Mouse (Mus musculus): ENCODE results near the gene Dbn1. TPM values are rescaled to one million over a fixed set of nuclear protein-coding genes. Genes with fewer than 3 reads are reported as not detected.

Dbn1 gene
- polyA plus RNA-seq, 1 experiment from 2014 or later, result 558 TPM

GRCm38 (mm10) chr13:55473961-55474360, 13.9 kb downstream of the Dbn1 start:
- H3K27ac ChIP-seq (replicated peaks), result peak overlapping the region; percentile 57
- H3K4me1 ChIP-seq, result peaks cover 80% of the 10 kb centered on the region
- 65% methylated on average over 11 of the region's 11 CpGs for WGBS
- H3K4me3 ChIP-seq, result no peak overlapping the region
- H3K36me3 ChIP-seq, result peaks cover 53% of the 10 kb centered on the region
- no peaks in the 10 kb centered on the region for H3K9me3 ChIP-seq
- H3K27me3 ChIP-seq, result no peaks in the 10 kb centered on the region
- no peak overlapping the region for H3K9ac ChIP-seq (replicated peaks)
- ATAC-seq (ENCODE audit: low FRiP score, low read depth), result no peak
- H3K4me2 ChIP-seq (replicated peaks), result no peak overlapping the region

DNA sequence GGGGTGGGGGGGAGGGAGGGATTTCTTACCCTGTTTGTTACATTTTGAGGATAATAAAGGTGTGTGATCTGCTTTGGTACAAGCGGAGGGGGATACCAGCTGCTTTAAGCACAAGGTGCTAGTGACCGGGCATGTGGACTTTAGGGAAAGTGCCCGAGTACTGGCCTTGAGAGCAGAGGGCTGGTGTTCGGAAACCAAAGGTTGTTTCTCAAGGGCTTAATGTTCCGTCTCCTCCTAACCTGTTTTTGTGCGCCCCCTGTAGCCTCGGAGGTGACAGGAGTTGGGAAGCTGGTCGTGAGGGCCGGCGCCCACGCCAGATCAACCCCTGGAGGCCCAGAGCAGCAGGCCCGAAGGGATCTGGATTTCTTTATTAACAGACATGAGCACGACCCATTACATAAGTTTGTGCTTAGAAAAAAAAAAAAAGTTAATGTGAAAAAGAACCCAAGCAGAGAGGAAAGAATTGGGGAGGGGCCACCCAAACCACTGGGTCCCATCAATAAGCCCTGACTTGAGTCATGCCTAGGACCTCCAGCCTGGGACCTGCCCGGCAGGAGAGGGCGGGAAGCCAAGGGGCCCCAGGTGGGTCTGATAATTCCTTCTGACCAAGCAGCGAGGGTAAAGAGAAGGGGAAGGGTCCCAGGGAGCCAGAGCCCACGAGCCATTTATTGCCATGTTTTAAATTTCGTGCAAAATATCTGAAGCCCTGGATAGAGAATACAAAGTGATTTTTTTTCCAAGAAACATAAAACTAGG, 14.7 kb downstream of the Dbn1 start:
- no peaks in the 10 kb centered on the region for H3K9me3 ChIP-seq
- 16% methylated on average over 18 of the region's 18 CpGs for WGBS
- peak overlapping the region; percentile 57 for H3K4me3 ChIP-seq
- ATAC-seq (ENCODE audit: low FRiP score, low read depth), result no peak
- H3K36me3 ChIP-seq, result peaks cover 48% of the 10 kb centered on the region
- H3K27me3 ChIP-seq, result no peaks in the 10 kb centered on the region
- H3K27ac ChIP-seq (replicated peaks), result peak overlapping the region; percentile 91
- peak overlapping the region; percentile 90 for H3K4me2 ChIP-seq (replicated peaks)
- H3K4me1 ChIP-seq, result peaks cover 87% of the 10 kb centered on the region
- peak overlapping the region; percentile 86 for H3K9ac ChIP-seq (replicated peaks)

DNA sequence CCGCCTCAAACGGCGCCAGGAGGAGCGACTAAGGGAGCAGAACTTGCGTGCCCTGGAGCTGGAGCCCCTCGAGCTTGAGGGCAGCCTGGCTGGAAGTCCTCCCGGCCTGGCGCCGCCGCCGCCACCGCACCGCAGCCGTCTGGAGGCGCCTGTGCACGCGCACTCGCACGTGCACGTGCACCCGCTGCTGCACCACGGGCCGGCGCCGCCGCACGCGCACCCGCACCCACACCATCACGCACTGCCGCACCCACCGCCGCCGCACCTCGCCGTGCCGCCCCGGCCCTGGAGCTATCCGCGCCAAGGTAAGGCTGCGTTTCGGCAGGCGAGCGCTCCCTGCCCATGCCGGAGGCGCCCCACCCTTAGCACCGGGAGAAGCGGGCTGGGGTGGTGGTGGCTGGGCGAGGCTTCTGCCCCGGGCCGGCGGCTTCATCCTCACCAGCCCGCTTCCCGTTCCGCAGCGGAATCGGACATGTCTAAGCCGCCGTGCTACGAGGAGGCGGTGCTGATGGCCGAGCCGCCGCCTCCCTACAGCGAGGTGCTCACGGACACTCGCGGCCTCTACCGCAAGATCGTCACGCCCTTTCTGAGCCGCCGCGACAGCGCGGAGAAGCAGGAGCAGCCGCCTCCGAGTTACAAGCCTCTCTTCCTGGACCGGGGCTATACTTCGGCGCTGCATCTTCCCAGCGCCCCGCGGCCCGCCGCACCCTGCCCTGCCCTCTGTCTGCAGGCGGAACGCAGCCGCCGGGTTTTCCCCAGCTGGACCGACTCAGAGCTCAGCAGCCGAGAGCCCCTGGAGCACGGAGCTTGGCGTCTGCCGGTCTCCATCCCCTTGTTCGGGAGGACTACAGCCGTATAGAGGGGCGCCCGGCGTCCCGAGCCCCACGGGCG, 15.5 kb downstream of the Dbn1 start:
- Histone ChIP-seq H3K36me3 (peaks cover 40% of the 10 kb centered on the region), H3K9me3 (no peaks in the 10 kb centered on the region), H3K4me1 (peaks cover 92% of the 10 kb centered on the region), H3K4me3 (peak overlapping the region; percentile 57), H3K9ac (replicated peaks) (peak overlapping the region; percentile 86), H3K4me2 (replicated peaks) (peak overlapping the region; percentile 90), H3K27me3 (0 out of 2 replicates have a peak, but pooled peaks cover 2% of the 10 kb centered on the region), H3K27ac (replicated peaks) (peak overlapping the region; percentile 91)
- peak; percentile 42 for ATAC-seq (ENCODE audit: low FRiP score, low read depth)
- under 1% methylated on average over 96 of the region's 103 CpGs for WGBS

- Histone ChIP-seq H3K27me3 (0 out of 2 replicates have a peak, but pooled peaks cover 2% of the 10 kb centered on the region), H3K9ac (replicated peaks) (peak overlapping the region; percentile 86), H3K9me3 (no peaks in the 10 kb centered on the region), H3K4me1 (peaks cover 89% of the 10 kb centered on the region), H3K27ac (replicated peaks) (peak overlapping the region; percentile 91), H3K4me3 (peak overlapping the region; percentile 57), H3K4me2 (replicated peaks) (peak overlapping the region; percentile 90), H3K36me3 (peaks cover 34% of the 10 kb centered on the region)
- 0% methylated on average over 31 of the region's 31 CpGs for WGBS
- peak; percentile 38 for ATAC-seq (ENCODE audit: low FRiP score, low read depth)
Measured at GRCm38 (mm10) chr13:55471819-55472131, 16.1 kb downstream of the Dbn1 start.

DNA sequence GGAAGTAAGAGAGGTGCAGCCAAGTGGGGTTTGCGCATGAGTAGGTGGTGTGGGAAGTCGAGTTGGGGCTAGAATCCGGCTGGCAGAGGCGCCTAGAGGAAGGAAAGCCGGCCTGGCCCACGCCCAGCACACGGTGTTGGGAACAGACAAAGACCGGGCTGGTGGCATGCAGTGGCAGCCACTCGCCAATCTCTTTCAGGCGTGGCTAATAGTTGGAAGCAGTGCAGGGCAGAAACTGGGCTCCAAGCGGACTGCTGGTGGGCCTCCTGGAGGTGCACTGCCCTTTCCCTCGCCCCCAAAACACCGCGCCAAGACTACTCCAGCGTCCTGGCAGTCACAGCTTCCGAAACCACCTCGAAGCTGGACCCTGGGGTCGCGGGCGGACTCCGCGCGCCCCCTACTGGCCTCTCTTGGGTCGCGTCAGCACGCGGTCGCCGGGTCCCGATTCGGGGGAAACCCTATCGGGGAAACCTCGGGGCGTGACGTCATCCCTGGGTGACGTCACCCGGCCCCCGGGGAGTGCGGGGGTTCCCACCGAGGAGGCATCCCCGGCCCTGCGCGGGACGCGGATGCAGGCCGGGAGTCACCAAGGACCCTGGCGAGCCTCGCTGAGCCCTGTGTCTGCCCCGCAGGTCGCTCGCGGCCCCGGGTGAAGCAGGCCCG, 16.6 kb downstream of the Dbn1 start:
- peak overlapping the region; percentile 86 for H3K9ac ChIP-seq (replicated peaks)
- under 1% methylated on average over 54 of the region's 54 CpGs for WGBS
- peak overlapping the region; percentile 90 for H3K4me2 ChIP-seq (replicated peaks)
- H3K27ac ChIP-seq (replicated peaks), result peak overlapping the region; percentile 91
- peaks cover 90% of the 10 kb centered on the region for H3K4me1 ChIP-seq
- peak; percentile 57 for ATAC-seq (ENCODE audit: low FRiP score, low read depth)
- peaks cover 29% of the 10 kb centered on the region for H3K36me3 ChIP-seq
- H3K9me3 ChIP-seq, result no peaks in the 10 kb centered on the region
- H3K4me3 ChIP-seq, result peak overlapping the region; percentile 57
- 0 out of 2 replicates have a peak, but pooled peaks cover 2% of the 10 kb centered on the region for H3K27me3 ChIP-seq

DNA sequence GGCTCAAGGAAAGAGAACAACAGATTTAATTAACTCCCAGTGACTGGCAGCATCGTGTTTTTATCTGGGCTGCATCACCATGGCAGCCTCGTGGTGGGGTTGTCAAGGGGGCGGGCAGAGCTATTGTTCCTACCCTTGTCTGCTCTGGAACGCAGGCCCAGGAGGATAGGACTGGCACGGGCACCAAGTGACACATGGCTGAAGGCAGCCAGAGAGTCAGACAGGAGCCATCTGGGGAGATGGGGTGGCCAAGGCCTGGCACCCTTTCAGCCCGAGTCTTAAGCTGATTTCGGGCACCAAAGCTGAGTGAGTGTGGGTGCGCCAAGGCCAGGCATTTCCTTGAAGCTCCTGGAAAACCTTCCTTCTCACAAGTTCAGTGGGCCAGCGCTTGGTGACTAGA, 17.5 kb downstream of the Dbn1 start:
- no peak for ATAC-seq (ENCODE audit: low FRiP score, low read depth)
- WGBS, result 34% methylated on average over 9 of the region's 9 CpGs
- Histone ChIP-seq H3K9me3 (no peaks in the 10 kb centered on the region), H3K4me1 (peaks cover 90% of the 10 kb centered on the region), H3K4me2 (replicated peaks) (peak overlapping the region; percentile 90; the same call in 1 of the 2 replicates), H3K27me3 (0 out of 2 replicates have a peak, but pooled peaks cover 2% of the 10 kb centered on the region), H3K36me3 (peaks cover 20% of the 10 kb centered on the region), H3K9ac (replicated peaks) (peak overlapping the region; percentile 46; the same call in 1 of the 2 replicates), H3K4me3 (no peak overlapping the region), H3K27ac (replicated peaks) (peak overlapping the region; percentile 91)

GRCm38 (mm10) chr13:55468851-55469560, 18.9 kb downstream of the Dbn1 start:
- Histone ChIP-seq H3K9me3 (no peaks in the 10 kb centered on the region), H3K27me3 (0 out of 2 replicates have a peak, but pooled peaks cover 2% of the 10 kb centered on the region), H3K36me3 (peaks cover 6% of the 10 kb centered on the region), H3K9ac (replicated peaks) (no peak overlapping the region; the same call in 1 of the 2 replicates), H3K4me2 (replicated peaks) (no peak overlapping the region), H3K4me1 (peaks cover 86% of the 10 kb centered on the region), H3K27ac (replicated peaks) (no peak overlapping the region), H3K4me3 (no peak overlapping the region)
- 40% methylated on average over 13 of the region's 13 CpGs for WGBS
- ATAC-seq (ENCODE audit: low FRiP score, low read depth), result no peak

DNA sequence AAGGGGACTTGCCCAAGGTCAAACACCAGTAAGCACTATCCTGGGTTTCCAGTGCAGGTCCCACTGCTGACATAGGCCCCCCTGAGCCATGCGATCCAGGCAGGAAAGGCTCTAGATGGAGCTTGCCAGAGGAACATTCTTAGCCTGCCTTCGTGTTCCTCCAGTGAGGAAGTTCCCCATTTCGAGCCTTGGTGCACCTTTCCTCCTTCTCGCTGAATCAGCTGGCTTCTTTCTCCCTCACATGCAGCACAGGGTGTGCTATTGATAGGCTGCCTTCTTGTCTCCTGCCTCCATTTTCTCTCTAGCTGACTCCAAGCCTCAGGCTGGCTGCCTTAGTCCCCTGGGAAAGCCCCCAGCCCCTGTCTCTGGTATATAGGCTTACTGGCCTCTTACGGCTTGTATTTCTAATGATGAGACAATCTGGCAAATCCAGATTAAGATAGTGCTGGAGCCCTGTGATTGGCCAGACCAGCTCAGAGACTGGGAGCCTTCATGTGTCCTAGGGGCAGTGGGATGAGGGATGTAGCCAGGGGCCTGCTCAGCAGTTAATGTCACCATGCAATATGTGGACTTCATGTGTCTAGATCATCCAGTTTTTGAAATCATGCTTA, 22.0 kb downstream of the Dbn1 start:
- Histone ChIP-seq H3K36me3 (peaks cover 13% of the 10 kb centered on the region; the same call in 1 of the 2 replicates), H3K27ac (replicated peaks) (peak overlapping the region; percentile 99), H3K4me3 (peak overlapping the region; percentile 68), H3K9ac (replicated peaks) (peak overlapping the region; percentile 91), H3K9me3 (no peaks in the 10 kb centered on the region), H3K4me2 (replicated peaks) (peak overlapping the region; percentile 78), H3K27me3 (peaks cover 10% of the 10 kb centered on the region; the same call in 1 of the 2 replicates), H3K4me1 (peaks cover 66% of the 10 kb centered on the region)
- WGBS, result 67% methylated on average over 5 of the region's 5 CpGs
- no peak for ATAC-seq (ENCODE audit: low FRiP score, low read depth)

DNA sequence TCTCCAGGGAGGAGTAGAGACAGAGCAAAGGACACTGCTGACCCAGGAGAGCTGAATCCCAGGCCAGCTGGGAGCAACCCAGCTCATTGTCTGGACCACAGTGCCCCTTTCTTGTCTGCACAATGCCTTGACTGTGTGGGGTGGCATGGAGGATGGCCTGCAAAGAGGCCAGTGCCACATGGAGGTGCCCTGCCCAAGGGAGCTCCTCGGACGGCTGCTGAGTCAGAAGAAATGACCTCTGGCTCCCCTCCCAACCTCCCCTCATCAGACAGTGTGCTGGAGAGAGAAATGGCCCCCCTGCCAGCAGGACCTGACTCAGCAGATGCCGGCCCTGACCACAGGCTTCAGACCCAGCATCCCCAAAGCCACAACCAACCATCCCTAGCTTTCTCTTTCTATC, 22.7 kb downstream of the Dbn1 start:
- Histone ChIP-seq H3K9ac (replicated peaks) (peak overlapping the region; percentile 91), H3K27ac (replicated peaks) (peak overlapping the region; percentile 99), H3K9me3 (no peaks in the 10 kb centered on the region), H3K4me1 (peaks cover 58% of the 10 kb centered on the region), H3K27me3 (peaks cover 10% of the 10 kb centered on the region; the same call in 1 of the 2 replicates), H3K36me3 (peaks cover 21% of the 10 kb centered on the region), H3K4me2 (replicated peaks) (peak overlapping the region; percentile 78), H3K4me3 (peak overlapping the region; percentile 68)
- 2% methylated on average over 3 of the region's 3 CpGs for WGBS
- ATAC-seq (ENCODE audit: low FRiP score, low read depth), result peak; percentile 25; the same call in 1 of the 2 replicates

DNA sequence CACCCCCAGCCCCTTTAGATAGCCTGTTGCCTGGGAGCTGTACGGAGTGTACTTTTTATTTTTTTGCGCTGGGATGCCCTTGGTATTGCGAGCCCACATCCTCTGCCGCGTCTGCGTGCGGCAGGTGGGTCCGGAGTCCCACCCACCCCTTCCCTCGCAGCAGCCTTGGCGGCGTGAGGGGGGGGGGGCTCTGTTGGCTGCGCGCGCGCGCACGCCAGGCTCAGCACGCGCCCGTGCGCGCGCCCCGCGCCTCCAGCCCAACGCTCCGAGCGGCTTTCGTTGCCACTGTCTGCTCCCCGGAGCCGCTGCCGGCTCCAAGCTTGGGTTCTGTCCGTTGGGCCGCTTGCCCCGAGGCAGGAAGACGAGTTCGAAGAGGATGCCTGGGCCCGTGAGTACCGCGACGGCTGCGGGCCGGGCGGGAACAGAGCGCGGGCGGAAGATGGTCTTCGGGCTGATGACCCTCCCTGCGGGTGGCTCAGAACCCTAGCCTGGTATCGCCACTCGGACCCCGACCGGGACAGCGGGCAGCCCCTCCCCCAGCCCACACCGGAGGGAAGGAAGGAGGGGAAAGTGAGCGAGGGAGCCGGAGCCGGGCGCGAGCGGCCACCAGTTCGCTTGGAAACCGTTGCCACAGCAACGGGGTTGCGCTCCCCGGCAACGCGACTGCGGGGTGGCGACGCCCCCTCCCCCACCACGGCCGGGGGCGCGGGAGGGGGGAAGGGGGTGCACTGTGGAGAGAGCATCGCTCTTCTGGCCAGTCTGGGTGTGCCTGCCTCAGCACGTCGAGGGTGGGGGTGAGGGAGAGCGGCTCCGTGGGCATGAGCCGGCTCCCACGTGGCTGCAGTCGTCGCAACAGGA, 23.7 kb downstream of the Dbn1 start, which contains the start of gene Prr7:
Gene Prr7, plus strand, starts transcription at position 241 of the 858 bp plus-strand sequence.
- Histone ChIP-seq H3K9me3 (no peaks in the 10 kb centered on the region), H3K27ac (replicated peaks) (peak within 1 kb of the TSS; percentile 99), H3K9ac (replicated peaks) (peak within 1 kb of the TSS; percentile 91), H3K4me3 (peak within 1 kb of the TSS; percentile 68), H3K36me3 (peaks cover 30% of the 10 kb centered on the region), H3K4me1 (peaks cover 49% of the 10 kb centered on the region), H3K27me3 (peaks cover 10% of the 10 kb centered on the region; the same call in 1 of the 2 replicates), H3K4me2 (replicated peaks) (peak within 1 kb of the TSS; percentile 78)
- ATAC-seq (ENCODE audit: low FRiP score, low read depth), result peak; percentile 82
- under 1% methylated on average over 78 of the region's 84 CpGs for WGBS
